8 mouse cellular contexts compared by ENCODE assay signal in genomic region chr2:91257126-91257980, GRCm38 (mm10). TPM values are rescaled to one million over a fixed set of nuclear protein-coding genes. Genes with fewer than 3 reads are reported as not detected.
DNase-seq lines count a peak whose midpoint lies in the region; ATAC-seq and TF ChIP-seq lines count a peak whose summit lies in the region.

No protein-coding gene starts in this region.

- ATAC-seq in liver, embryonic 14.5 days (ENCODE audit: insufficient read depth) = peak; percentile 44
- peak; percentile 76 for ATAC-seq in stomach, embryonic 14.5 days (ENCODE audit: insufficient number of reproducible peaks, insufficient read depth, low FRiP score, low read depth)

- TF ChIP-seq CTCF in liver, embryonic 14.5 days (IDR thresholded peaks at IDR 0.05; ENCODE audit: low read depth) = no peak

- WGBS in forebrain, embryonic 10.5 days = 3% methylated on average over 22 of the region's 22 CpGs
- 5% methylated on average over 22 of the region's 22 CpGs for WGBS in liver, embryonic 14.5 days (ENCODE audit: insufficient replicate concordance)
- WGBS in stomach, embryonic 14.5 days = 2% methylated on average over 22 of the region's 22 CpGs

- peak overlapping the region; percentile 91 for H3K27ac ChIP-seq in forebrain, embryonic 10.5 days
- H3K27ac ChIP-seq in liver, embryonic 14.5 days = no peak overlapping the region
- H3K27ac ChIP-seq in stomach, embryonic 14.5 days (ENCODE audit: low read length) = peak overlapping the region; percentile 81

- peaks cover 60% of the 10 kb centered on the region for H3K27me3 ChIP-seq in forebrain, embryonic 10.5 days (ENCODE audit: poor library complexity, severe bottlenecking)
- peaks cover 47% of the 10 kb centered on the region for H3K27me3 ChIP-seq in liver, embryonic 14.5 days (ENCODE audit: control insufficient read depth, insufficient read depth, low read length)
- no peaks in the 10 kb centered on the region; the same call in 1 of the 2 replicates for H3K27me3 ChIP-seq in stomach, embryonic 14.5 days (ENCODE audit: control insufficient read depth, insufficient read depth, low read length)

- no peak for TF ChIP-seq EP300 in liver, embryonic 14.5 days (IDR thresholded peaks at IDR 0.05; ENCODE audit: low read depth)

- H3K9ac ChIP-seq in liver, embryonic 14.5 days (replicated peaks) = no peak overlapping the region
- peak overlapping the region; percentile 41 for H3K9ac ChIP-seq in stomach, embryonic 14.5 days (replicated peaks; ENCODE audit: low read depth, low read length)

- peak overlapping the region; percentile 73 for H3K4me3 ChIP-seq in forebrain, embryonic 10.5 days
- H3K4me3 ChIP-seq in liver, embryonic 14.5 days (ENCODE audit: insufficient read depth in 1 of 2, low read depth in 2 of 2, low read length in 2 of 2) = peak overlapping the region; percentile 28 to 54
- H3K4me3 ChIP-seq in stomach, embryonic 14.5 days (ENCODE audit: low read depth, low read length) = peak overlapping the region; percentile 67

- no peaks in the 10 kb centered on the region for H3K9me3 ChIP-seq in forebrain, embryonic 10.5 days
- no peaks in the 10 kb centered on the region for H3K9me3 ChIP-seq in liver, embryonic 14.5 days (ENCODE audit: control insufficient read depth, low read length)
- H3K9me3 ChIP-seq in stomach, embryonic 14.5 days (ENCODE audit: control insufficient read depth, low read depth, low read length) = no peaks in the 10 kb centered on the region

- peaks cover 25% of the 10 kb centered on the region for H3K36me3 ChIP-seq in forebrain, embryonic 10.5 days (replicated peaks)
- H3K36me3 ChIP-seq in liver, embryonic 14.5 days (replicated peaks; ENCODE audit: control insufficient read depth, insufficient read depth, low read depth) = no peaks in the 10 kb centered on the region
- H3K36me3 ChIP-seq in stomach, embryonic 14.5 days (ENCODE audit: control insufficient read depth, insufficient read depth, low read length) = peaks cover 13% of the 10 kb centered on the region; the same call in 1 of the 2 replicates

- H3K4me2 ChIP-seq in liver, embryonic 14.5 days (ENCODE audit: low read depth) = peak overlapping the region; percentile 53
- peak overlapping the region; percentile 69 for H3K4me2 ChIP-seq in stomach, embryonic 14.5 days (replicated peaks; ENCODE audit: low read depth, low read length)

- peaks cover 49% of the 10 kb centered on the region for H3K4me1 ChIP-seq in forebrain, embryonic 10.5 days
- no peaks in the 10 kb centered on the region for H3K4me1 ChIP-seq in liver, embryonic 14.5 days (replicated peaks; ENCODE audit: control insufficient read depth in 2 of 2, insufficient read depth in 2 of 2, low read length in 1 of 2)
- H3K4me1 ChIP-seq in stomach, embryonic 14.5 days (ENCODE audit: control insufficient read depth, insufficient read depth, low read length) = peaks cover 15% of the 10 kb centered on the region

- peak; percentile 75 for DNase-seq in retina, embryonic 14.5 days (ENCODE audit: low spot score)
- DNase-seq in retina, postnatal 1 day = no peak
- peak; percentile 53 for DNase-seq in adrenal gland, postnatal 10 days
- peak; percentile 73 for DNase-seq in forebrain, embryonic 10.5 days (ENCODE audit: extremely low spot score, low spot score)
- peak; percentile 54 for DNase-seq in induced T-regulatory cell, adult 2 months (ENCODE audit: low read depth)
- no peak for DNase-seq in liver, embryonic 14.5 days (ENCODE audit: low read depth in 3 of 3, low spot score in 3 of 3)
- DNase-seq in spleen, postnatal 36 days (ENCODE audit: low spot score in 2 of 2) = no peak

RNA-seq across cellular contexts. Expression of gene Pacsin3, which starts 1.6 kb away (rescaled TPM):
- total RNA-seq in adrenal gland, postnatal 10 days (2021) = 10 to 100 TPM; 53.9 to 80.0 TPM
- 38.7 and 40.1 TPM in 2 replicates for polyA plus RNA-seq in forebrain, embryonic 10.5 days (2016; fragmentation: Nextera tagmentation; extraction: Ambion mirVana)
- polyA plus RNA-seq in liver, embryonic 14.5 days (2012; rRNA removed) = 8.1 and 11.2 TPM in 2 replicates
- 8.8 and 10.2 TPM in 2 replicates for polyA plus RNA-seq in liver, embryonic 14.5 days (2014; fragmentation: Nextera tagmentation; extraction: Ambion mirVana)
- polyA plus RNA-seq in stomach, embryonic 14.5 days (2014; fragmentation: Nextera tagmentation; extraction: Ambion mirVana) = 40.9 and 44.4 TPM in 2 replicates

RNA-seq across cellular contexts. Expression of gene Arfgap2, which starts 7.4 kb away (rescaled TPM):
- total RNA-seq in adrenal gland, postnatal 10 days (2021) = 10 to 100 TPM; 80.3 to 90.2 TPM
- 97.5 and 99.0 TPM in 2 replicates for polyA plus RNA-seq in forebrain, embryonic 10.5 days (2016; fragmentation: Nextera tagmentation; extraction: Ambion mirVana)
- polyA plus RNA-seq in liver, embryonic 14.5 days (2012; rRNA removed) = 20.9 and 25.5 TPM in 2 replicates
- polyA plus RNA-seq in liver, embryonic 14.5 days (2014; fragmentation: Nextera tagmentation; extraction: Ambion mirVana) = 50.2 and 54.4 TPM in 2 replicates
- polyA plus RNA-seq in stomach, embryonic 14.5 days (2014; fragmentation: Nextera tagmentation; extraction: Ambion mirVana) = 65.1 and 75.7 TPM in 2 replicates

RNA-seq across cellular contexts. Expression of gene Ddb2, which starts 20.6 kb away (rescaled TPM):
- 10 to 100 TPM in 1 of 2 experiments, 1 to 10 TPM in 1; 9.2 to 16.3 TPM for total RNA-seq in adrenal gland, postnatal 10 days (2021)
- 9.3 and 10.6 TPM in 2 replicates for polyA plus RNA-seq in forebrain, embryonic 10.5 days (2016; fragmentation: Nextera tagmentation; extraction: Ambion mirVana)
- polyA plus RNA-seq in liver, embryonic 14.5 days (2012; rRNA removed) = 8.5 and 9.0 TPM in 2 replicates
- 4.9 and 5.9 TPM in 2 replicates for polyA plus RNA-seq in liver, embryonic 14.5 days (2014; fragmentation: Nextera tagmentation; extraction: Ambion mirVana)
- 19.9 and 22.7 TPM in 2 replicates for polyA plus RNA-seq in stomach, embryonic 14.5 days (2014; fragmentation: Nextera tagmentation; extraction: Ambion mirVana)

RNA-seq across cellular contexts. Expression of gene Acp2, which starts 54.7 kb away (rescaled TPM):
- 10 to 100 TPM; 30.0 to 37.0 TPM for total RNA-seq in adrenal gland, postnatal 10 days (2021)
- polyA plus RNA-seq in forebrain, embryonic 10.5 days (2016; fragmentation: Nextera tagmentation; extraction: Ambion mirVana) = 25.4 and 27.7 TPM in 2 replicates
- polyA plus RNA-seq in liver, embryonic 14.5 days (2012; rRNA removed) = 5.9 and 7.2 TPM in 2 replicates
- 8.9 and 10.1 TPM in 2 replicates for polyA plus RNA-seq in liver, embryonic 14.5 days (2014; fragmentation: Nextera tagmentation; extraction: Ambion mirVana)
- polyA plus RNA-seq in stomach, embryonic 14.5 days (2014; fragmentation: Nextera tagmentation; extraction: Ambion mirVana) = 26.5 and 32.3 TPM in 2 replicates

RNA-seq across cellular contexts. Expression of gene Nr1h3, which starts 54.7 kb away (rescaled TPM):
- total RNA-seq in adrenal gland, postnatal 10 days (2021) = 10 to 100 TPM; 33.6 to 39.7 TPM
- 1.4 and 2.5 TPM in 2 replicates for polyA plus RNA-seq in forebrain, embryonic 10.5 days (2016; fragmentation: Nextera tagmentation; extraction: Ambion mirVana)
- 14.0 and 14.2 TPM in 2 replicates for polyA plus RNA-seq in liver, embryonic 14.5 days (2012; rRNA removed)
- polyA plus RNA-seq in liver, embryonic 14.5 days (2014; fragmentation: Nextera tagmentation; extraction: Ambion mirVana) = 12.7 and 14.3 TPM in 2 replicates
- 0.36 and 1.4 TPM in 2 replicates for polyA plus RNA-seq in stomach, embryonic 14.5 days (2014; fragmentation: Nextera tagmentation; extraction: Ambion mirVana)

Comparison
In these comparisons a context has a peak if more than half of its experiments do, and no peak if none do; other contexts are left out.
1. DNase-seq: peak in retina, embryonic 14.5 days (single experiment), adrenal gland, postnatal 10 days (single experiment), forebrain, embryonic 10.5 days (single experiment) and induced T-regulatory cell, adult 2 months (single experiment); none in retina, postnatal 1 day (single experiment), liver, embryonic 14.5 days (0 of 3) and spleen, postnatal 36 days (0 of 2).
2. Peak in every context shown above with its lines, with median percentiles within 50 percentile points of each other: H3K4me3 ChIP-seq.